Mouse (Mus musculus): ENCODE results near the gene Rad51c.
A peak's percentile ranks its signal among the peaks of the same experiment; 100 is the strongest.
"Not testable (repeated sequence)": the region's sequence is repeated elsewhere in the genome, so short reads cannot be mapped to it uniquely, and the experiment has no call there.

Gene Rad51c

DNA sequence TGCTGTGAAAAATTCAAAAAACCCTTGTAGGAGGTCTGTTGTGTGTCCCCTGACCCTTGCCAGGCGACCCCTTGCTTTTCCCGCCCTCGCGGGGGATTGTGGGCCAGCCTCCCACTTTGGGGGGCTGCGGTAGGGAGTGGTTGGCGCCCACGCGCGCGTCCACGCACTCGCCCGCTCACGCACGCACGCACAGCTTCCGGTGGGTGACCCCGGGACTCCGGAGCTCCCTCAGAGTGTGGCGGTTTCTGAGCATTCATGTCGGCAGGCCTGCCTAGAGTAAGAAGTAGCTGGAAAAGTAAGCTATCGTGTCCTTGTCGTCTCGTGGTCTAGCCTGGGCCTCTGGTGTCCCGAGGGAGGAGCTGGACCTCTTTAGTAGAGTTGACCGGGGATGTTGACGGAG is at the start of gene Rad51c, which contains the start of gene Tex14:
Rad51c (minus strand) TSS at position 79 of the 400 bp plus-strand sequence.
Tex14 (plus strand) TSS at position 190 of the 400 bp plus-strand sequence.
- no peak for DNase-seq (ENCODE audit: low read depth)

DNA sequence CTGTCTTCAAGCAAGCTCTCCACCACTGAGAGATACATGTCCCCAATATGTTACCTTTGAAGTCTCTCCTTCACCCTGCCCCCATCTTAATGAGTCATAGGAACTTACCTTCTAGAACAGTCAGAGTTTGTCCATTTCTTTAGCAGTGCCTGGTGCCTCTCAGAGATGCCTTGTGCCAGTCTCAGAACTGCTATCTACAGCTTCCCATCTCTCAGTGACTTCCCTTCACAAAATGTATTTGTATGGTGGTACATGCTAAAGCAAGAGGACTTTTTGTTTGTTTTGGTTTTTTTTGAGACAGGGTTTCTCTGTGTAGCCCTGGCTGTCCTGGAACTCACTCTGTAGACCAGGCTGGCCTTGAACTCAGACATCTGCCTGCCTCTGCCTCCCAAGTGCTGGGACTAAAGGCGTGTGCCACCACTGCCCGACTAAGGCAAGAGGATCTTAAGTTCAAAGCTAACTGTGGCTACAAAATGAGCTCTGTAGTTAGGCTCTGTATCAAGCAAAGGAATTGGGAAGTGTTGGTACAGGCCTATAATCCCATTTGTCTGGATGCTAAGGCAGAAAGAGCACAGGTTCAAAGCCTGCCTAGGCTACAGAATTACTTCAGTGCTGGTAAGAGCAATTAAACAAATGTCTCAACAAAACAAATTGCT is 49.4 kb upstream of the Rad51c start:
- peak; percentile 45 for DNase-seq (ENCODE audit: low read depth)

DNA sequence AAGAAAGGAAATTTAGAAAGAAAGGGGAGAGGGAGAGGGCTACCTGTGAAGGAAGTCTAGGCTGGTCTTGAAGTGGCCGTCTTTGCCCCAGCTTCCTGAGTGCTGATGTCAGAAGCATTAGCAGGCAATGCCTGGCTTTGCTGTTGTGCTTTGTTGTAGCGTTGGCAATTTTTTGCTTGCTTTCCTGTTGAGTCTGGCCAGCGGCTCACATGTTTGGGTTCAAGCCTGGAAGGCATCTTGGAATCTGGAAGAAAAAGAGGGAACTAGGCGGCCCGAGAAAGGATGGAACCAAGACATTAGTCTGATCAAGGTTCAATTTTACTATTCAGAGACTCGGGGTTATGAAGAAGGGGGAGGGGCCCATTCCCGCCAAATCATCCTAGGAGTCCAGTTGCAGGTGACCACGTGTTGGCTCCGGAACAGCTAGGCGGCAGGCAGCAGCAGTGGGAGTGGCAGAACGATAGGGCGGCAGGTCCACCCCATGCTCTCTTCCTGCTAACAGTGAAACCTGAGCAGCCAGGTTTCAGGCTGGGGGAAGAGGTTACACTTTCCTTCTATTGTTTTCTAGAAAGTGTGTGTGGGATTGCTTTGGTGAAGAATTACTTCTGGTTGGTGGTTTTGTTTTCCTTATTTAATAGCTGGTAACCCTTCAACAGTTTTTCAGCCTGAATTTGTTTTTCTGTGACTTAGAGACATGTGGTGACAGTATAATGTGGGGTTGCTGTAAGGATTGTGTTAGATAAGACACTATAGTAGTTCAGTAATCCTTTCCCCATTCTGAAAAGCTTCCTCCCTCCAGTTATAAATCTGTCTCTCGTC is 48.7 kb upstream of the Rad51c start:
- peak; percentile 61 for DNase-seq (ENCODE audit: low read depth)

DNA sequence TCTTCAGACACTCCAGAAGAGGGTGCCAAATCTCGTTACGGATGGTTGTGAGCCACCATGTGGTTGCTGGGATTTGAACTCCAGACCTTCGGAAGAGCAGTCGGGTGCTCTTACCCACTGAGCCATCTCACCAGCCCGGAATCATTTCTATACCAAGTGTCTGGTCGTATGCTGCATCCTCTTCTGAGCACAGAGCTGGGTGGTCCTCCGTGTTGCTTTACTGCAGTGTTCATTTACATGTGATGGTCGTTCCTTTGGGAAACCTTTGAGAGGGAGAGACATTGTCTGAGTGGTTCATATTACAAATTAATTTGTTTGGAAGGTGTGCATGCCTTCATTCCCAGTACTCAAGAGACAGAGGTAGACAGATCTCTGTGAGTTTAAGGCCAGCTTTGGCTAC is 48.0 kb upstream of the Rad51c start:
- DNase-seq (ENCODE audit: low read depth), result not testable (repeated sequence)

DNA sequence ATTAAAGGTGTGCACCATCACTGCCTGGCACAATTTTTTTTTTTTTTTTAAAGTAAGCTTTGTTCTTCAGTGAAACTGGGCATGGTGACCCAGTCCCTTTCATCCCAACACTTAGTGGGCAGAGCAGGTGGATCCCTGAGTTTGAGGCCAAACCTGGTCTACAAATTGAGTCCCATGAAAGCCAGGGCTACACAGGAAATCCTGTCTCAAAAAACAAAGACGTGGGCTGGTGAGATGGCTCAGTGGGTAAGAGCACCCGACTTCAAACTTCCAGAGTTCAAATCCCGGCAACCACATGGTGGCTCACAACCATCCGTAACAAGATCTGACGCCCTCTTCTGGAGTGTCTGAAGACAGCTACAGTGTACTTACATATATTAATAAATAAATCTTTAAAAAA is 45.1 kb upstream of the Rad51c start:
- DNase-seq (ENCODE audit: low read depth), result peak; percentile 38

DNA sequence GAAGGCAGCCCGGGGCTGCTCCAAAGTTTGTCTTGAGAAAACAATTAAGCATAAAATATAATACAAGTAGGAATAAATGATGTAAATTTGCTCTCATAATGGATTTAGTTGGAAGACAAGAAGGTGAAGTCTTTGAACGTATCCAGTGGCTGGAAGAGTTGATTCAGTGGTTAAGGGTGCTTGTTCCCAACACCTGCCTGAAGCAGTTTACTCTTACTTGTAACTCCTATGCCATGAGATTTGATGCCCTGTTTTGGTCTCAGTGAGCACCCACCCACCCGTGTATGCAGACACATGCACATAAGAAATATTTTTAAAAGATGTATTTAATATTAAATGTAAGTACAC is 44.4 kb upstream of the Rad51c start:
- no peak for DNase-seq (ENCODE audit: low read depth)

DNA sequence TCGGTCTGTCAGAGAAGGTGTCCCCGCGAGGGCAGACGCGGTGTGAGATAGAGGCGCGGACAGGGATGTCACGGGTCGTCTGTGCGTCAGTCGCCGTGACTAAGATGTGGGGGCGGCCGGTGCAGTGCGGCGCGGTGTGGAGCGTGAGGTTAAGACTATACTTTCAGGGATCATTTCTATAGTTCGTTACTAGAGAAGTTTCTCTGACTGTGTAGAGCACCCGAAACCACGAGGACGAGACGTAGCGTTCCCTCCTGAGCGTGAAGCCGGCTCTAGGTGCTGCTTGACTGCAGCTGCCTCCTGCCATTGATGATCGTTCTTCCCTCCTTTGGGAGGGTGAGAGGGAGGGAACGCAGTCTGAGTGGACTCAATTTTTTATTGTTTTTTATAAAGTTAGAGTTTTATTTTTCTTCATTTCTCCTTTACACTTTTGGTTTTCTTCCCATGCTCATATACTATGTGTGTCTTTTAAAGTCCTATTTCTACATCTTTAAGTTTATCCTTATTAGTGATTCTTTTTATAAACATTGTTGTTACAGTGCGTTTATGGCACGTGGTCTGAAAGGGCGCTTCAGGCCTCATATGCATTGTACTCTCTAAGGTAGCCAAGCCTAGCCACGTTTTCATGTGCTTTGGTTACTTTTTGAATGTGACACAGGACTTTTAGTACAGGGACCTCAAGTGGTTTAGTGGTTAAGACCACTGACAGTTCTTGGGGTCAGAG is 43.9 kb upstream of the Rad51c start:
- DNase-seq (ENCODE audit: low read depth), result peak; percentile 99

DNA sequence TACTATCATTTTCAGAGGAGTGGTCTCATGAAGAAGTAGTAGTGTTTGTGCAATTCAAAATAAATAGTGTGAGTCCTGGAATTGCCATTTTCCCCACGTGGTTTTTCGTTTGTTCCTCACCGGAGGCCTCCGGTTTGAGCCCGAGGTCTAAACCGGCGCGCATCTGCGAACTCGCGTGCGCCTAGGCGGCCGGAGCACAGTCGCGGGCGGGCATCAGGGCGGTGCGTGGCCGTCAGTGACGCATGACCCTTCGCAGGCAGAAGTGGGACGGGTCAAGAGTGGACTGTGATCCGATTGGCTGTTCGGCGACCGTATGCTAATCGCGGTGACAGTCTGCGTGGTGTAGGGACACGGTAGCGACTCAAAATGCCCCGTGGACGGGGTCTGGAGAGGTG is 43.3 kb upstream of the Rad51c start:
- peak; percentile 91 for DNase-seq (ENCODE audit: low read depth)

DNA sequence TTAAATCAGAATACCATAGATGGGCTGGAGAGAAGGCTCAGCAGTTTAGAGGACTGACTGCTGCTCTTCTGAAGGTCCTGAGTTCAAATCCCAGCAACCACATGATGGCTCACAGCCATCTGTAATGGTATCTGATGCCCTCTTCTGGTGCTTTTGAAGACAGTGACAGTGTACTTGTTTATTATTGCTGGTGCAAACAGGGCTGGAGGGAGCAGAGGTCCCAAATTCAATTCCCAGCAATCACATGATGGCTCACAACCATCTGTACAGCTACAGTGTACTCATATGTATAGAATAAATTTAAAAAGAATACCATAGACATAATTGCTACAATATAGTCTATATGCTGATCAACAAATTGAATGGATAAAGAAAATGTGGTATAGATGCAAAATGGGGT is 42.7 kb upstream of the Rad51c start:
- DNase-seq (ENCODE audit: low read depth), result peak; percentile 67

DNA sequence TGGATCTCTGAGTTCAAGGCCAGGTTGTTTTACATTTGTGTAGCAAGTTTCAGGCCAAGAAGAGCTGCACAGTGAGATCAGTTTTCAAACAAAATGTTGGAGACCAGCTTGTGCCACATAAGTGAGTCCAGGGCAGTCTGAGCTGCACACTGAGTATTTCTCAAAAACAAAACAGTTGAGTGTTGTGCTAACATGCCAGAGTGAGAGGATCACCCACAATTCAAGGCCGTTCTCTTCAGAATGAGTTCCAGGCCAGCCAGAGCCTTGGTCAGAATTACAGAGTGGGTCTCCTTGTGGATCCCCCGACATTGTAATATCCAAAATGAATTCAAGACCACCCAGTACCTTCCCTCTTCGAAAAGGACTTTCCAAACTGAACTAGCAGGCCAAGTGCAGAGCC is 41.4 kb upstream of the Rad51c start:
- no peak for DNase-seq (ENCODE audit: low read depth)

DNA sequence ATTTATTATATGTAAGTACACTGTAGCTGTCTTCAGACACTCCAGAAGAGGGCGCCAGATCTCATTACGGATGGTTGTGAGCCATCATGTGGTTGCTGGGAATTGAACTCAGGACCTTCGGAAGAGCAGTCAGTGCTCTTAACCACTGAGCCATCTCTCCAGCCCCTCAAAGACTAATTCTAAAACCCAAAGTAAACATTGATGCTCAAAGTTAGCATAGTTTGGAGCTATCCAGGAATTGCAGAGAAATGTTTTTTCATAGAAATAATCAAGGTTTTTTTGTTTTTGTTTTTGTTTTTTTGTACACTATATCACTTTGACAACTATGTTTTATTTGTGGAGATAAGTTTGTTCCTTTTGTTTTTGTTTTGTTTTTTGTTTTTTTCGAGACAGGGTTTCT is 40.8 kb upstream of the Rad51c start:
- not testable (repeated sequence) for DNase-seq (ENCODE audit: low read depth)

DNA sequence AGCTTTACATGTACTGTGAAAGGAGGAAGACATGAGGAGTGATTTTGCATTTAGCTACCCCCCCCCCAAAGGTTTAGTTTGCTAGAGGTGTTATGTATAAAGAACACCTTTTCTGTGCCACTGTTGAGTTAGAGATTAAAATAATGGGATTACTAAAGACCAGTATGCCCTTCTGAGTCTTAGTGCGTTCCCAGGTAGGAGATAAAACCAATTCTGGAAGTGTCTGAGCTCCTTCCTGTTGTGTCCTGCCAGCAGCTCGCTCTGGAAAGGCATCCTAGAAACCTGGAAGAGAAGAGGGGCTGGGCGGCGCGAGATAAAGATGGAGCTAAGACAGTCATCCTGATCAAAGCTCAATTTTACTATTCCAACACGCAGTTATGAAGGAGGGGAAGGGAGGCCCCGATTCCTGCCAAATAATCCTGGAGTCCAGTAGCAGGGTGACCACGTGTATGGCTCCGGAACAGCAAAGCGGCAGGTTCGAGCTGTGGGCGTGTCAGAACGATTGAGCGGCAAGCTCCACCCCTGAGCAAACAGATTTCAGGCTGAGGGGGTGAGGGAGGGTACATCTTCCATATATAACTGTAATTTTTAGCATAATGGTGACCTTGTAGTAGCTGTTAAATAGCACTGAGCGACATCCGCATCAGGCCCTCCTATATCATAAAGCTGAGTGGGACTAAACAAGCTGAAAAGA is 40.1 kb upstream of the Rad51c start:
- no peak for DNase-seq (ENCODE audit: low read depth)

DNA sequence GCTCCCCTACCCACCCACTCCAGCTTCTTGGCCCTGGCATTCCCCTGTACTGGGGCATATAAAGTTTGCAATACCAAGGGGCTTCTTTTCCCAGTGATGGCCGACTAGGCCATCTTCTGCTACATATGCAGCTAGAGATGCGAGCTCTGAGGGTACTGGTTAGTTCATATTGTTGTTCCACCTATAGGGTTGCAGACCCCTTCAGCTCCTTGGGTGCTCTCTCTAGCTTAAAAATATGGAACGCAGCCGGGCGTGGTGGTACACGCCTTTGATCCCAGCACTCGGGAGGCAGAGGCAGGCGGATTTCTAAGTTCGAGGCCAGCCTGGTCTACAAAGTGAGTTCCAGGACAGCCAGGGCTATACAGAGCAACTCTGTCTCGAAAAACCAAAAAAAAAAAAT is 39.3 kb upstream of the Rad51c start:
- DNase-seq (ENCODE audit: low read depth), result not testable (repeated sequence)

DNA sequence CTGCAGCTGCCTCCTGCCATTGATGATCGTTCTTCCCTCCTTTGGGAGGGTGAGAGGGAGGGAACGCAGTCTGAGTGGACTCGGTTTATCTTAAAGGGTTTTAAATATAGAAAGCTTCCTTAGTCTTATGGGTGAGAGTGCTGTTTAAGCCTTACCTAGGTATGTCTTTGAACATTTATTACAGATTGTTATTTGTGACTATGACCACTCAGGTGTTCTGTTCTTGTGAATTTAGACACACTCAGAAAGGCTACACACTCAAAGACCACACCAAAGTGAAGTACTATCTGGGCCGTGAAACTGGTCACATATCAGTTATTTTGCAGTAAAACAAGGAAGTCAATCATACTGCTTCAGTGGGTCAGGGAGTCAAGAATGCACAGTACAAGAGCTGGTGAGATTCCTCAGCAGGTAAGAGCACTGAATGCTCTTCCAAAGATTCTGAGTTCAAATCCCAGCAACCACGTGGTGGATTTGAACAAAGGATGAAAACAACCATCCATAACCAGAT is 38.7 kb upstream of the Rad51c start:
- DNase-seq (ENCODE audit: low read depth), result peak; percentile 96

DNA sequence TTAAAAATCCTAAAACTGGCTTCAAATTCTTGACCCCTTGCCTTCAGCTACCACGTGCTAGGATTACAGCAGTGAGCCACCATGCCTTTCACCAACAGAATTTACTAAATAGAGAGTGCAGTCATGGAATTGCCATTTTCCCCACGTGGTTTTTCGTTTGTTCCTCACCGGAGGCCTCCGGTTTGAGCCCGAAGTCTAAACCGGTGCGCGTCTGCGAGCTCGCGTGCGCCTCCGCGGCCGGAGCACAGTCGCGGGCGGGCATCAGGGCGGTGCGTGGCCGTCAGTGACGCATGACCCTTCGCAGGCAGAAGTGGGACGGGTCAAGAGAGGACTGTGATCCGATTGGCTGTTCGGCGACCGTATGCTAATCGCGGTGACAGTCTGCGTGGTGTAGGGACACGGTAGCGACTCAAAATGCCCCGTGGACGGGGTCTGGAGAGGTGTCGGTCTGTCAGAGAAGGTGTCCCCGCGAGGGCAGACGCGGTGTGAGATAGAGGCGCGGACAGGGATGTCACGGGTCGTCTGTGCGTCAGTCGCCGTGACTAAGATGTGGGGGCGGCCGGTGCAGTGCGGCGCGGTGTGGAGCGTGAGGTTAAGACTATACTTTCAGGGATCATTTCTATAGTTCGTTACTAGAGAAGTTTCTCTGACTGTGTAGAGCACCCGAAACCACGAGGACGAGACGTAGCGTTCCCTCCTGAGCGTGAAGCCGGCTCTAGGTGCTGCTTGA is 38.1 kb upstream of the Rad51c start:
- DNase-seq (ENCODE audit: low read depth), result peak; percentile 75

DNA sequence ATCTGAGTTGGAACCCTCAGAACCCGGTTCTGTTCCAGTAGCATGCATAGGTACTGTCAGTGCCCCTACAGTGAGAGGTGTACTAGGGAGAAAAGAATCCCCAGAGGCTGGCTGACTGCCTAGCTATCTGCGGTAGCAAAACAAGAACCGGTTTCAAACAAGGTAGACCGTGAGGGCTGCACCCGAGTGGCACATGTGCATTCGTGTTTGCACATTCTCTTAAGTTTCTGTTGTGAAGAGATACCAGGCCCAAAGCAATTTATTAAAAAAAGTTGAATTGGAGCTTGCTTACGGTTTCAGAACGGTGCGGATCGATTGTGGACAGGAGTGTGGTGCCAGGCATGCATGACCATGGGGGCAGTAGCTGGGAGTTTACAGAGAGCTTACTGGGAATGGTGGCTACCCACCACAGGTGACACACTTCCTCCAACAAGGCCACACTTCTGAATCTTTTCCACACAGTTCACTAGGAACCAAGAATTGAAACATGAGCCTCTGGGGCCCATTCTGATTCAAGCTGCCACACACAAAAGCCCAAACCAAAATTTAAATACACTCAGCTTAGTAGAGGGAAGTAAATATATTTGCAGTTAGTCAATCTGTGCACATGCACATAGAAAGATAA is 35.2 kb upstream of the Rad51c start:
- peak; percentile 39 for DNase-seq (ENCODE audit: low read depth)

DNA sequence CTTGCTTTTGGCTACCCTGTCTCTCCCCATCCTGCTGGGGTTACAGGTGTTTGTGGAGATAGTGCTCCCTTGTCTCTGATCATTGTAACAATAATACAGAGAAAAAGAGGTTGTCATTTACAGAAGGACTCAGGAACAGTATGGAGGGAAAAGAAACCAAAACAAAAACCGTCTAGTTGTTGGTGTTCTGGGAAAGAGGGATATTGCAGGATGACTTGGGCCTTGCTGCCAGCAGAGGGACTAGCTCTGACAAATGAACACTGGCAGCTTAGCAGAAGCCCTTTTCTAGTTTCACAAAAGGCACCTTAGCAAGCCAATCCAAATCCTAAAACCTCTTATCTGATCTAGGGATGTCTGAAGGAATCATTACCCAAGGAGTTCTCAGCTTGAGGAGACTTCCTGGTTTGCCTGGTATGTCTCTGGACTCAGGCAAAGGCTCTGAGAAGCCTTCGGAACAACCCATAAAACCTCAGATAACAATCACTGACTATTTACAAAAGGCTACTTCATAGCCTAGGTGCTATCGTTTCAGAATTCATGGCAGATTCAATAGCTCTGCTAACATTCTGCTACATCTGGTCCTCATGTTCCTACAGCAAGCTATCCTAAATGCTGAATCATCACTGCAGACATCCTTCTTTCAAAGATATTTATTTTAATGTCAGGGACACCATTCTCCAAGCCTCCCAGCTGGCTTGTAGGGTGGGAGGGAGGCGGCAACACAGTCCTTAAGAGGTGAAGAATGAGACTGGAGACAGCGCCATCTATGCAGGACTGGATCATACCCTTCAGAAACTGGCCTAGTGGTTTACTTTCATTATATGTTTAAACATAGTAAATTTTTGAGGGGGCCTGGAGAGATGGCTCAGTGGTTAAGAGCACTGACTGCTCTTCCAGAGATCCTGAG is 31.8 kb upstream of the Rad51c start:
- DNase-seq (ENCODE audit: low read depth), result no peak

DNA sequence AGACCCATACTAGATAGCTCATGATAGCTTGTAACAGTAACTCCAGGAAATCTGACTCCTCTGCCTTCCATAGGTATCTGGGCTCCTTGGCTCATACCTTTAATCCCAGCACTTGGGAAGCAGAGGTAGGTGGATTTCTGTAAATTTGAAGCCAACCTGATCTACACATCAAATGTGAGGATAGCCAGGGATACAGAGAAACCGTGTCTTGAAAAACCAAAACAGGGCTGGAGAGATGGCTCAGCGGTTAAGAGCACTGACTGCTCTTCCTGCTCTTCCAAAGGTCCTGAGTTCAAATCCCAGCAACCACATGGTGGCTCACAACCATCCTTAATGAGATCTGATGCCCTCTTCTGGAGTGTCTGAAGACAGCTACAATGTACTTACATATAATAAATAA is 30.4 kb upstream of the Rad51c start:
- DNase-seq (ENCODE audit: low read depth), result not testable (repeated sequence)

DNA sequence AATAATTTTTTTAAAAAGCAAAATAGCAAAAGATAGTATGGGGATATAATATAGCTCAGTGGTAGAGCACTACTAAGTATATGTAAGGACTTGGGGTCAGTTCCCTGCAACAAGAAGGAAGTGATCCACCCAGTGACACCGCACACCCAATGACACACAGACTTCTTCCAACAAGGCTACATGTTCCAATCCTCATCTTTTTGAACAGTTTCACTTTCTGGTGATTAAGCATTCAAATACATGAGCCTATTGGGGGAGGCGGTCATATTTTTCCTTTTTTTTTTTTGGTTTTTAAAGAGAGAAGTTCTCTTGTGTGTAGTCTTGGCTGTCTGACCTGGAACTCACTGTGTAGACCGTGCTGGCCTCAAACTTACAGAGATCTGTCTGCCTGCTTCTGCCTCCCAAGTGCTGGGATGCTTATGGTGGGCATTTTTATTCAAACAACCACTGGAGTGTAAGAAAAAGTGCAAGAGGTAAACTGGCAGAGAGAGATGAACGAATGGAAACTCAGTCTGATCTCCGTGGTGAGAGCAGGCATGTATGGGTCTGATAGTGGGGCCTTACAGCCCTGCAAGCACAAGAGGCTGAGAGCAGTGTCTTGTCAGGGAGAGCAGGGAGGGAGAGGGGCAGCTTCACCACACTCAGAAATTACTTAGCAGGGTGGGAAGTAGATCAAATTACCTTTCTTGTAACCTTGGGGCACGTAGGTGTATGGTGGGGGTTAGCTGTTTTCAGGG is 28.3 kb upstream of the Rad51c start:
- DNase-seq (ENCODE audit: low read depth), result peak; percentile 56

Data from 416B (cell line).